Mouse (Mus musculus): ENCODE results near the gene Slc16a12. TPM values are rescaled to one million over a fixed set of nuclear protein-coding genes. Genes with fewer than 3 reads are reported as not detected.

The Slc16a12 gene
- polyA plus RNA-seq, 1 experiment from 2014 or later = 5.3 TPM

- H3K4me2 ChIP-seq (replicated peaks; ENCODE audit: low read depth) = no peak overlapping the region
- WGBS = 42% methylated on average over 2 of the region's 2 CpGs
- no peaks in the 10 kb centered on the region for H3K36me3 ChIP-seq (ENCODE audit: control insufficient read depth, insufficient read depth)
- TF ChIP-seq CTCF (IDR thresholded peaks at IDR 0.05; ENCODE audit: low read depth) = no peak
- H3K9me3 ChIP-seq (ENCODE audit: control insufficient read depth) = no peaks in the 10 kb centered on the region
- H3K4me3 ChIP-seq (ENCODE audit: low read depth, low read length) = no peak overlapping the region
- H3K27me3 ChIP-seq (replicated peaks; ENCODE audit: control insufficient read depth, insufficient read depth, low read length) = no peaks in the 10 kb centered on the region
- H3K9ac ChIP-seq (ENCODE audit: low read depth, low read length) = no peak overlapping the region
- ATAC-seq = no peak
- no peak overlapping the region for H3K27ac ChIP-seq (ENCODE audit: low read depth, low read length)
- 0 out of 2 replicates have a peak, but pooled peaks cover 4% of the 10 kb centered on the region for H3K4me1 ChIP-seq (replicated peaks; ENCODE audit: control insufficient read depth, insufficient read depth, low read length)
Observed at GRCm38 (mm10) chr19:34697461-34697860, 49.6 kb downstream of the Slc16a12 start.

- ATAC-seq = peak; percentile 66; the same call in 1 of the 2 replicates
- 72% methylated on average over 8 of the region's 8 CpGs for WGBS
- 0 out of 2 replicates have a peak, but pooled peaks cover 4% of the 10 kb centered on the region for H3K4me1 ChIP-seq (replicated peaks; ENCODE audit: control insufficient read depth, insufficient read depth, low read length)
Observed at GRCm38 (mm10) chr19:34696352-34696986, 50.6 kb downstream of the Slc16a12 start.

GRCm38 (mm10) chr19:34691402-34691801 is 55.7 kb downstream of the Slc16a12 start:
- WGBS = 38% methylated on average over 6 of the region's 6 CpGs
- H3K9me3 ChIP-seq (ENCODE audit: control insufficient read depth) = no peaks in the 10 kb centered on the region
- no peaks in the 10 kb centered on the region for H3K36me3 ChIP-seq (ENCODE audit: control insufficient read depth, insufficient read depth)
- no peak overlapping the region for H3K27ac ChIP-seq (ENCODE audit: low read depth, low read length)
- no peaks in the 10 kb centered on the region for H3K4me1 ChIP-seq (replicated peaks; ENCODE audit: control insufficient read depth, insufficient read depth, low read length)
- no peak overlapping the region for H3K9ac ChIP-seq (ENCODE audit: low read depth, low read length)
- H3K27me3 ChIP-seq (replicated peaks; ENCODE audit: control insufficient read depth, insufficient read depth, low read length) = no peaks in the 10 kb centered on the region
- TF ChIP-seq CTCF (IDR thresholded peaks at IDR 0.05; ENCODE audit: low read depth) = no peak
- H3K4me2 ChIP-seq (replicated peaks; ENCODE audit: low read depth) = peak overlapping the region; percentile 40; the same call in 1 of the 2 replicates
- H3K4me3 ChIP-seq (ENCODE audit: low read depth, low read length) = no peak overlapping the region
- ATAC-seq = peak; percentile 59

More at GRCm38 (mm10) chr19:34696352-34696986, 50.6 kb downstream of the Slc16a12 start:
- no peaks in the 10 kb centered on the region for H3K27me3 ChIP-seq (replicated peaks; ENCODE audit: control insufficient read depth, insufficient read depth, low read length)
- H3K9me3 ChIP-seq (ENCODE audit: control insufficient read depth) = no peaks in the 10 kb centered on the region
- no peak overlapping the region for H3K4me3 ChIP-seq (ENCODE audit: low read depth, low read length)
- TF ChIP-seq CTCF (IDR thresholded peaks at IDR 0.05; ENCODE audit: low read depth) = no peak
- no peak overlapping the region for H3K9ac ChIP-seq (ENCODE audit: low read depth, low read length)
- no peak overlapping the region for H3K4me2 ChIP-seq (replicated peaks; ENCODE audit: low read depth)
- no peak overlapping the region for H3K27ac ChIP-seq (ENCODE audit: low read depth, low read length)
- no peaks in the 10 kb centered on the region for H3K36me3 ChIP-seq (ENCODE audit: control insufficient read depth, insufficient read depth)

GRCm38 (mm10) chr19:34685530-34685929 is 61.6 kb downstream of the Slc16a12 start:
- H3K4me1 ChIP-seq (replicated peaks; ENCODE audit: control insufficient read depth, insufficient read depth, low read length) = no peaks in the 10 kb centered on the region
- H3K27me3 ChIP-seq (replicated peaks; ENCODE audit: control insufficient read depth, insufficient read depth, low read length) = no peaks in the 10 kb centered on the region
- no peaks in the 10 kb centered on the region for H3K9me3 ChIP-seq (ENCODE audit: control insufficient read depth)
- H3K4me2 ChIP-seq (replicated peaks; ENCODE audit: low read depth) = no peak overlapping the region
- no peak overlapping the region for H3K4me3 ChIP-seq (ENCODE audit: low read depth, low read length)
- TF ChIP-seq CTCF (IDR thresholded peaks at IDR 0.05; ENCODE audit: low read depth) = no peak
- H3K27ac ChIP-seq (ENCODE audit: low read depth, low read length) = no peak overlapping the region
- WGBS = 88% methylated on average over 1 of the region's 1 CpGs
- no peak overlapping the region for H3K9ac ChIP-seq (ENCODE audit: low read depth, low read length)
- no peaks in the 10 kb centered on the region for H3K36me3 ChIP-seq (ENCODE audit: control insufficient read depth, insufficient read depth)
- 0 out of 2 replicates have a peak, but pooled peaks have one; percentile 25 for ATAC-seq

- Histone ChIP-seq H3K4me1 (replicated peaks; ENCODE audit: control insufficient read depth, insufficient read depth, low read length) (no peaks in the 10 kb centered on the region), H3K9me3 (ENCODE audit: control insufficient read depth) (no peaks in the 10 kb centered on the region), H3K9ac (ENCODE audit: low read depth, low read length) (no peak overlapping the region), H3K4me2 (replicated peaks; ENCODE audit: low read depth) (no peak overlapping the region), H3K4me3 (ENCODE audit: low read depth, low read length) (no peak overlapping the region), H3K27ac (ENCODE audit: low read depth, low read length) (no peak overlapping the region), H3K36me3 (ENCODE audit: control insufficient read depth, insufficient read depth) (no peaks in the 10 kb centered on the region), H3K27me3 (replicated peaks; ENCODE audit: control insufficient read depth, insufficient read depth, low read length) (no peaks in the 10 kb centered on the region)
- WGBS = 74% methylated on average over 1 of the region's 1 CpGs
- TF ChIP-seq CTCF (IDR thresholded peaks at IDR 0.05; ENCODE audit: low read depth) = peak; percentile 84
- ATAC-seq = no peak
Observed at GRCm38 (mm10) chr19:34684857-34685256, 62.2 kb downstream of the Slc16a12 start.

GRCm38 (mm10) chr19:34678428-34678827 is 68.7 kb downstream of the Slc16a12 start:
- Histone ChIP-seq H3K9me3 (ENCODE audit: control insufficient read depth) (no peaks in the 10 kb centered on the region), H3K27me3 (replicated peaks; ENCODE audit: control insufficient read depth, insufficient read depth, low read length) (no peaks in the 10 kb centered on the region), H3K36me3 (ENCODE audit: control insufficient read depth, insufficient read depth) (no peaks in the 10 kb centered on the region), H3K27ac (ENCODE audit: low read depth, low read length) (no peak overlapping the region), H3K4me1 (replicated peaks; ENCODE audit: control insufficient read depth, insufficient read depth, low read length) (no peaks in the 10 kb centered on the region), H3K4me3 (ENCODE audit: low read depth, low read length) (no peak overlapping the region), H3K9ac (ENCODE audit: low read depth, low read length) (no peak overlapping the region), H3K4me2 (replicated peaks; ENCODE audit: low read depth) (no peak overlapping the region)
- ATAC-seq = no peak
- TF ChIP-seq CTCF (IDR thresholded peaks at IDR 0.05; ENCODE audit: low read depth) = no peak
- whole genome bisulfite sequencing = 84% methylated on average over 4 of the region's 4 CpGs

Data from intestine, postnatal 0 days (tissue).